Mouse (Mus musculus): ENCODE results near the gene Amh.

Amh gene

DNA sequence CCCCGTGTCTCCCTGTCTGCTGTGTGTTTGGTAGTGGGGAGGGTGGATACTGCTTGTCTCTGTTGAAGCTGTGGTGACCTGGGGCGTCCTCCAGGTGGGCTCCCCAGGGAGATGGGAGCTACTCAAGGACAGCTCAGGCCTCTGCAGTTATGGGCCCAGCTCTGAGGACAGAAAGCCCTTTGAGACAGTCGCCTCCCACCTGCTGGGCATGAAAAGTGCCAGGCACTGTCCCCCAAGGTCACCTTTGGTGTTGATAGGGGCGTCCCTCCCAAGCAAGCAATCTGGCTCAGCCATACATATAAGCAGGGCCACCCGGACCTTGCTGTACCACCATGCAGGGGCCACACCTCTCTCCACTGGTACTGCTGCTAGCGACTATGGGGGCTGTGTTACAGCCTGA is at the start of gene Amh:
TSS of gene Amh (plus strand) at position 328 of the 400 bp plus-strand sequence.
- no peak for DNase-seq

DNA sequence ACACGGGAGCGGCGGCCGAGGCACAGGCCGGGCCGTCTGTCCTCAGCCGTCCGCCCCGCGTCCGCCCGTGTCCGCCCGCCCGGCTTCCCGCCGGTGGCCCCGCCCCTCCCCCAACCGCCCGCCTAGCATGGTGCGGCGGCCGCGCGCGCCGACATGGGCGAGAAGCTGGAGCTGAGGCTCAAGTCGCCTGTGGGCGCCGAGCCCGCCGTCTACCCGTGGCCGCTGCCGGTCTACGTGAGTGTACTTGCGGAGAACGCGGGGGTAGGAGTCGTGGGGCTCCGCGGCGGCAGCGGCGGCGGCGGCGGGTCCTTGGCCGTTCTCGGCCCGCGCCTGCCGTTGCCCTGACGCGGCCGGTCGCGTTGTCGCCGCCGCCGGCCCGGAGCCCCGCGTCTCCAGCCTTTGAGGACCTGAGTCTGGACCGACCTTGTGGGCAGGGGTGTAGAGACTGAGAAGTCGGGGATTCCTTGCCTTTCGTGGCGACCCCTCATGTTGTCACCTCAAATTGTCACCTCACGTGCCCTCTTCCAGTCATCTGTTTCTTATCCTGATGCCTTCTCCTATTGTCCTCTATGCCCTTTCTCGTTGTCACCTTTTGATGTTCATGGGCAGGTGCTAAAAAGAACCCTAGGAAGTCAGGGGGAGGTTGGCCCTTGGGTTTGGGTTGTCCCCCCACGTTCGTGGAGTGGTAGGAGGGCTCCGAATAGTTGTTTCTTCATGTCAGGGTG is 49.6 kb upstream of the Amh start:
- no peak for DNase-seq

DNA sequence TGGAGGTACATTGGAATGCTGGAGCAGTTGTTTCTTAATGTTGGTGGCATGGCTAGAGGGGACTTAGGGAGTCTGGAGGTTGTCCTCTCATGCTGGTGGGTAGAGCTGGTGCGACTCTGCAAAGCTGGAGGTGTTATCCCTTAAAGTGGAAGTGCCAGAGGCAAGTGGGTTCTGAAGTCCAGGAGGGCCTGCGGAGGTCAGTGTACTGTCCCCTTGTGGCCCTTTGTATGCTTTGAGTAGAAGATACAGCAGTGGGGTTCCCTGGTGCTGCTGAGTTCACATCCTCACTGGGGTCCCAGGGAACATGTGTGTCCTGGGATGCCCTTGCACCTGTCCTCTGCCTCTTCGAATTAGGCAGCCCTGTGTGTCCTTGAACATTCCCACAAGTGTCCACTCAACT is 48.9 kb upstream of the Amh start:
- no peak for DNase-seq

DNA sequence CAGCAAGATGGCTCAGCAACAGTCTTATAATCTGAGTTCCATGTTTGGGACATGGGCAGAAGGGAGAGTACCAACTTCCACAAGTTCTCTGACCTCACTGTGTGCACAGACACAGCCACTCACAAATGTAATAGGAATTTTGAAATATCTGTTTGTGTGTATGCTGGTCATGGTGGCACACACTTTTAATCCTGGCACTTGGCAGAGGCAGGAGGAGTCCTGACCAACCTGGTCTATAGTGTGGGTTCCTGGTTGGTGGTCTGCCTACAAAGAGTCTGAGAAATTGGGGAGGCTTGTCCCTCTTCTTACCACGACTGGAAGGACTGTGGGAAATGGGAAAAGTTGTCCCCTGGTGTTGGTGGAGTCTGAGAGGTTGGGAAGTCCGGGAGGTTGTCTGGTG is 48.5 kb upstream of the Amh start:
- DNase-seq, result no peak

DNA sequence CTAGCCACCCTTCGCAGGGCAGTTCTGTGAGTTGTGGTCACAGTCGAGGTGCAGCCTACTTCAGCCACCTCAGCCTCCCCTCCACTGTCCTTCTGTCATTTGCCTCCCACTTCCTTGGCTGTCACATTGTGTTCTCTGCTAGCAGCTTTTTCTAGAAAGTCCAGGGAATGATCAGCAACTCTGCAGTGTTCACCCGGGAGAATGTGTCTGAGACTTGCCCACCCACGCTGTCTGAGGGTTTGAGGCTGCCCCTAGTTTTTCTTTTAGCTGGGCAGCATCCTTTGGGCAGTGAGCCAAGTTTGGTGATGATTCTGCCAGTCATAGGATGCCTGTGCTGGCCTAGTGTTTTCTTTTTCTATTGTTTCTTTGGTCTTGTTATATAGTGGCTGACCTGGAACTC is 48.1 kb upstream of the Amh start:
- DNase-seq, result peak; percentile 28 to 45

DNA sequence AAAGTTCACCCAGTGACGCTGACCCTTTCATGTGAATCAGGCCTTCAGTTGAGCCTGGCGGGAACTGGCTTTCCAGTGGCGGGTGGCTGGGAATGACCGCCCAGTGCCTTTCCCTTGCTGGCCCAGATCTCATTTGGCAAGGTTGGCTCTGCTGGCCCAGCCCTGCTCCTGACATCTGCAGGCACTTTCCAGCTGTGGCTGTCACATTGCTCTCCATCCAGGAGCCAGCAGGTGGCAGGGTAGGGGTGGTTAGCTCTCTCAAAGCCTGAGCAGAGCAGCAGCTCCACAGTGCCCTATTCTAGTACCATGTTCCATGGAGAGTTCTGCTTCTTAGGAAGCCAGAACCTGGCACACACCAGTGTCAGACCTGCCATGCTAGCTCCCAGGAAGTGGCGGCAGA is 47.3 kb upstream of the Amh start:
- peak; percentile 41 to 46 for DNase-seq

DNA sequence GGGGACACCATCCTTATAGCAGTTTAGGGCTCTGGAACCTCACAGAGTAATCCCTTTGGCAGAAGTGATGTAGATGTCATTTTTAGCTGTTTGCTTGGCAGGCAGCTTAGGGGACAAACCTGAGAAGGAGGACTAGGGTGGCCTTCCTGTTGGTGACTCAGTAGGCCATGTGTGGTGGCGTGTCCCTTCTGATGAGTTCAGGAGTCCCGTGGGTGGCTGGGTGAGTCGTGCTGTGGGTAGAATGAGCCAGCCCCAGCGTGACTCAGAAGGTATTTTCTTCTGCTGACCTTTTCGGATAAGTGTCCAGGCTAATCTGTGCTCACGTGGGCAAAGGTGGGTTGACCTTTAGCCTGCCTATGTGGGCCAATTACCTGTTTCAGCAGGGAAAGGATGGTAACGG is 46.4 kb upstream of the Amh start:
- peak; percentile 16 to 37 for DNase-seq

DNA sequence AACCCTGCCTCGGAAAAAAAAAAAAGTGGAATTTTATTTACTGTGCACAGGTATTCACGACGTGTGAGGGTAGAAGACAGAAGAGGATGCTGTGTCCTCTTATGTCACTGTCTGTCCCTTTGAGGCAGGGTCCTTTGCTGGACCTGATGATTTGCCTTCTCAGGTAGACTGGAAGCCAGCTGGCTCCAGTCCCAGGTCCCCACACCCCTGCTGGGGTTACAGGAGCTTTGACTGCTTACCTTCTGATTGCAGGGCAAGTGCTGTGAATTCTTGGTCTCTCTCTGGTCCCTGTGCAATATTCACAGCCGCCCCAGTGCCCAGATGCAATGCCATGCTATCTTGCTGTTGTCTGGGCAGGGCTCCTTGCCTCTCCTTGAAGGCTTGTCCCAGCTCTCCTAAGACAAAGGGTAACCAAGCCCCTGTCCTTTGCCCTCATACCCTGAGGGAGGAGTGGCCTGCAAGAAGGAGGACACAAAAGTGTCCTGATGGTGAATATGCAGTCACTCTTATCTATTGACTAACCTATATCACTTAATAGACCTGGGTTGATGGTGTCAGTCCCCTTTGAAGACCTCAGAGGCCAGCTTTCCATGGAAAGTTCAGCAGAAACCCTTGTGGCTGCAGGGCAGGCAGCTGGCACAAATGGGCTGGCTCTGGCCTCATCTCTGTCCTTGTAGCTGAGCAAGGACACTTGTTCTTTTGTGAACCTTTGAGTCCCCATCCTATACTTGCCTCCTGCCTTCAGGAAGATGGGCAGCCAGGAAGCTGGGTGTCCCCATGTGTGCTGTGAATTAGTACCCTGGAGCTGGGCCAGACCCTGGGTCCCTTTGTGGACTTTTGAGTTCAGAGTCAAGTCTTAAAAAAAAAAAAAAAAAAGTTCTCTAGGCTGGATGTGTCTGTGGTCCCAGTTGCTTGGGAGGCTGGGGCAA is 44.2 kb upstream of the Amh start:
- peak in 1 of 2 experiments; percentile 49 for DNase-seq

DNA sequence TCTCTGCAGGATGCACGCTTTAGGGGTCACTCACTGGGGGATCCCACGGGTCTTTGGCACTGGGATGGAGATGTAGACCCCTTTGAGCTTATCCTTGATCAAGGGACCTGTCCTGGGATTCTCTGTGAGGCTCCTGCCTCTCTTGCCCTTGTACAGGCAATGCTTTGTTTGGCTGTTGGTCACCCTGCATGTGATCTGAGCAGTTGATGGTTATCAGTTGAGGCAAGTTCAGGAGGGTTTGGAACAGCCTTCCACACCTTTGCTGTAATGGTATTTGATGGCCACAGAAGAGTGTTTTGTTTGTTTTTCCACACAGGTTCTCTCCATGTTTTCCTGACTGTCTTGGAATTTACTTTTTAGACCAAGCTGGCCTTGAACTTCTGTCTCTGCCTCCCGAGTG is 43.2 kb upstream of the Amh start:
- DNase-seq, result no peak

DNA sequence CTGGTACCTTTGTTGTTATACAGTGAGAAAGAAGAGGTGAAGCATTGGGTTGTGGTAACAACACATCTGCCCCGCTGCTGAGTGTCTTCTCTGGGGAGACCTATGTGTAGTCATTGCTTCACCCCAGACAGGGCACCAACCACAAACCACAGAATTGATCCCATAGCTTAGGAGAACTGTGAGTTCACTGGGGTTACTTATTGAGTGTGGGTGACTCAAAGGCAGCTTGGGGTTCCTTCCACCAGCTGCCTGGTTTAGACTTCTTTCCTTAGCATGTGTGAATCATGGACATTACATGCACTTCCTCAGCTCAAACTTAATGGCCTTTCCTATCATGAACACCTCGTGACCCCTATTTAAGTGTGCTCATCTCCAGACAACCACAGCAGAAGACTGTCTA is 41.5 kb upstream of the Amh start:
- DNase-seq, result no peak

DNA sequence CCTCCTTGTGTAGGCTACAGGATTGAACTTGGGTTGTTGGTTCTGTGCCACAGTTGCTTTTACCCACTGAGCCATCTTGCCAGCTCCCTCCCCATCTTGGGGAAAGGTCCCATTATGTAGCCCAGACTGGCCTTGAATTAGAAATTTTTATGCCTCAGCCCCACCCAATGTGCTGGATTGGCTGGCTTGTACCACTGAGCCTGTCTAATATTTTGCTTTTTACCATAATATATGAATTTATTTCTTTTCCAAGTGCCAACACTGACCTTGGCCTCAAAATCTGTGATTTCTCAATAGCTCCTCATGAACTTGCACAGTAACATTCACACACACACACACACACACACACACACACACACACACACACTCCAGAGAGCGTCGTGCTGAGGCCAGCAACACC is 39.3 kb upstream of the Amh start:
- no peak for DNase-seq

DNA sequence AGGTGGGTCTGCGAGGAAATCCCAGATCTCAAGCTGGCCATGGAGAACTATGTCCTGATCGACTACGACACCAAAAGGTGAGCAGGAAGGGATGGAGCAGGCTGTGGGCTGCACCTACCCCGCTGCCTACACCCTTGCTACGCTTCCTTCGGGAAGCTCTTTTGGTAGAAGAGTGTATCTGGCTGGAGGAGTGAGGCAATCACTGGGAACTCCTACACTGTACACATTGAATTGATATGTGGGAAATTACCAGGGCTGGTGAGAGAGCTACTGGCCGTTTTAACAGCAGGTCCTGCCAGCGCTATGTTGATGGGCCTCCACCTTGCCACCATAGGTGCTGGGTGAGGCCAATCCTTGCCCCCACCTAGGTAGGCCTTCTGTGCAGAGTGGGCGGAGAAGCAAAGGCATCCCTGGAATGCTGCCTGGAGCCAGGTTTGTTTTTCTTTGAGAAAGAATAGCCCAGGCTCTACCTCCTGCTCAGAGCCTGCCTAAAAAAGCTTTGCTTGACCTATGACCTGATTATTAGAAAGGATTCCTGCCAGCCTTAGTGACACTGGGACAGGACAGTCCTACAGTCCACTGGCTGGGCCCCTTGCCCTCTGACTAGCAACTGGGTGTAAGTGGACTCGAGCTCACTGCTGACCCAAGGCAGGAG is 38.8 kb upstream of the Amh start:
- DNase-seq, result peak in 1 of 2 experiments; percentile 33

DNA sequence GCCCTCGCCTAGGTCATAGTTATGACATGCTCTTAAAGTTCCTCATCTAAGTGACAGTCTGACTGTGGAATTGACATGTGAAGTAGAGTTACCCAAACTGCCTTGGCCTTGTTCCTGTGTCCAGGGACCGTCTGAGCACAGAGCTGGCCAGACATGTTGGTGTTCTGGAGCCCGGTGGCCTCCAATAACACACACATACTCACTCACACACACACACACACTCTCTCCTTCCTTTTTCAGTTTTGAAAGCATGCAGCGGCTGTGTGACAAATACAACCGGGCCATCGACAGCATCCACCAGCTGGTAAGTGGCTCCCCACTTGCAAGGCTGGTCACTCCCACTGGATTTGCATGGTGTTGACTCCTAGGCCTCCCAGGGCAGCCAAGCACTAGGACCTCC is 36.7 kb upstream of the Amh start:
- no peak for DNase-seq

DNA sequence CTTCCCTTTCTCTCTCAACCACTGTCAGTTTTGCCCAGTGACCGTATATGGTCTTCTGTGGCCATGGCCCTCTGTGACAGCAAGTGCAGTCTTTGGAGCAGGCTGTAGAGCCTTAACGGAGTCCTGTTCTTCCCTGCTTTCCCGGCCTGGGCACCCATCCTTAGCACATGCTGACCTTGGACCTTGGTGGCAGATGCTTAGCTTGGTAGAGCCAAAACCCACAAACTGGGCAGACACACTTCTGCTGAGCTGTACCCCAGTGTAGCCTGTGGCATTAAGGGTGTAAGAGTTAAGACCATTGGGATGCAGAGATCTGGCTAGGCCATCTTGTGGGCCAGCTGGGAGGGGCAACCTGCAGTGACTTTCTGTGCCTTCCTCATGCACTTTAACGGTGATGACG is 31.2 kb upstream of the Amh start:
- no peak for DNase-seq

DNA sequence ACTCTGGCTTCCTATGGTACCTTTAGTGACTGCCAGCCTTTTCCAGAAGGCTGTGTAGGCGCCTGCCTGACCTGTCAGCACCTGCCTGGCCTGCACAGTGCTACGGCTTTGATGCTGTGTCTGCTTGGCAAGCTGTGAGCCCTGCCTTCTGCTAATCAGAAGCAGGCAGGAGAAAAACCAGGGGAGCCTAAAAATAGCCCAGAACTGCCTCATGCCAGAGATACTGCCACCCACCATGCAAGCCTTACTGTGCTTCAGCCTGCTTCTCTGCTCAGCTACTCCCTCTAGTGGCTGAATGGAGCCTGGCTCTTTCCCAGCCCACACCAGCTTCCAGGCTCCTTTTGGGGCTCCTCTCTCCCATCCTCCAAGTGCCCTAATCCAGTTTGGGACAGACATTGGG is 30.5 kb upstream of the Amh start:
- peak; percentile 93 to 97 for DNase-seq

DNA sequence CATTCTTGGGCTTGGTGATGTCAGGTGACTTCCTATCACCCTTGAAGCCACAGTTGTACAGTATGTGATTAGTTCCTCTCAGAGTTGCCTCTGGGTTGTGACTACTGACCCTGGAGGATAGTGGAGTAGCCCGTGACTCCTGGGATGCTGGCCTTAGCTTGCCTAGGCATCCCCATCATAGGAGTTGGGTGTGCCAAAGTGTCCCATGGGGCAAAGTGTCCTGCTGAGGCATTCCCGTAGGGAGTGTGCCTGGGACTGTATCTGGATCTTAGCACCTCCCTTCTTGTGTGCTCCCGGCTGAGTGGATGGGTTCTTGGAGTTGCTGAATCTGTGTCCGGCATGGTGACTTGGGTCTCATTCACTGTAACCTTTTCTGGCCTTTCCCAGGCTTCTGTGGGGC is 30.1 kb upstream of the Amh start:
- DNase-seq, result no peak

DNA sequence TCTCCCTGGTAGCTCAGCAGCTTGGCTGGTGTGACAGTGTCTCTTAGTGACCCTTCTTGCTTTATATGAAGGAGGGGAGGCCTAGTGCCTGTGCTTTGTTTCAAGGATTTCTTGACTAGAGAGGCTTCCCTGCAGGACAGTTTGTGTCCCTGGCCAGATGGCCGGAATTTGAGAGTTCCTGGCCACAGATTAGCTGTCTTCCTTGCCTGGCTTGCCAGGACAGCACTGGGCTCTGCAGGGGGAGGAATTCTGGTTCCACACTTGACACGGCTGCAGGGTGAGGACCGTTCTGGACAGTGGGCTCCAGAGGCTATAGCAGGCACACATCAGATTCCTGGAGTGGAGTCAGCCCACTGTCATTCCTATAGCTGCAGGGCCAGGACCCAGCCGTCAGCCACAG is 29.3 kb upstream of the Amh start:
- peak; percentile 79 to 80 for DNase-seq

DNA sequence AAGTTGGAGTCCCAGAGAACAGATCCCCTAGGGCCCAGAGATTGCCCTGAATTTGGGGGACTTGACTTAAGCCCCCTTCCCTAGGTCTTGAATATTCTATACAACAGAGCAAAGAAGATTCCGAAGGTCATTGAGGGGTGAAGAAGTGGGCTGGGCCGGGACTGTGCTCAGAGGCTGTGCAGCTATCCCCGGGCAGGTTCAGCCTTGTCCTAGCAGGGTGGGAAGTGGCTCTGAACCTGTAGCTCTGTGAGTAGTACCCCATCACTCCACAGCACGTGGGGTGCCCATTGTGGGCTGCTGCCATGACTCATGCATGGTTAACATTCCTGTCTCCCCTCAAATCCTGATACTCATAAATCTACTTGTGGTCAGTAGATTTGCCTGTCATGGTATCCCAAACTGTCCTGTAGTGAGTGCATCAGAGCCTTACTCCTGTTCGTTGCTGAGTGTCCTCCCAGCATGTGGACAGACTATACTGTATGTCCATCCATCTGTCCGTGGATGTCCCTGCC is 28.6 kb upstream of the Amh start:
- no peak for DNase-seq

DNA sequence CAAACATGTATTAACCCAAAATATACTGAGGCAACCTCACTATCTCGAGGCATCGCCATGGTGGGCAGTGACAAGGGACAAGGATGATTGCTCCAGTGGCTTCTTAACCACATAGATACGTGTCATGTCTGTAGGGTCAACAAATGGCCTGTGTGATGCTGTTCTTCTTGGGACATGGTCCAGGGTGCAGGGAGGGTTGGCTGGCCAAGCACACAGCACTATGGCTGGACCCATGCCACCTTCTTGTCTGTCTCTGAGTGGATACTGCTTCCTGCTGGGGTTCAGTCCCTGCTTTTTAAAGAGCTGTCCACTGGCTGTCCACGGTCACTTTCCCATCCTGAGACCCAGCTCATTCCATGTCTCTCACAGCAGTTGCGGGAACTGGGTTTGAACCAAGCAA is 27.9 kb upstream of the Amh start:
- peak; percentile 60 for DNase-seq

DNA sequence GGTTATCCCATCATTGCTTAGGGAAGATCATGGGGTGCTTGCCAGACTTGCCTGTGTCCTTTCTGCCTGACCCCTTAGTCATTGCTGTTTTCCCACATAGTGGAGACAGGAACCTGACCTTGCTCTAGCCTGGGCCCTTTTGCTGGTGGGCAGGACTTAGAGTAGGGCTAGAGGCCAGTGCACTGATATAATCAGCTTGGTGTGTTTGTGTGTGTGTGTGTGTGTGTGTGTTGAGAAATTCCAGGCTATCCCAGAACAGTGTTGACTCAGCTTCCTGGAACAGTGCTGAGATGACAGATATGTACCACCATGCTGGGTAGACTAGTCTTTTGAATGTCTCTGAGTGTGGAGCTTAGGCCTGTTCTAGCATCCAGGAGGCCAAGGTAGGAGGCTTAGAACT is 25.5 kb upstream of the Amh start:
- DNase-seq, result no peak

DNA sequence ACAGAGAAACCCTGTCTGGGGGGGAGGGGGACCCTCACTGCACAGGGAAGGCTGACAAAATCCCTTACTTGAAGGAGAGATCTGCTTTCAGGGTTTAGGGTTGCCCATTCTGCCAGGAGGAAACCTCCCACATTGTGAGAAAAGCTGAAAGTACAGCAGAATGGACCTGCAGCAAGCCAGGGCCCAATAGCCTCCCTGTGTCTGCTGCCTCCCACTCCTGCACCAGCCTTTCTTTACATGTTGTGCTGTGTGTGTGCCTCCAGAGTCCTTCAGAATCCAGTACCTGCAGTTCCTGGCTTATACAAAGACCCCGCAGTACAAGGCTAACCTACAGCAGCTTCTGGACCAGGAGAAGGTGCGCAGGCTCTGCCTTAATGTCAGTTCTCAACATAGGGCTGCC is 20.7 kb upstream of the Amh start:
- no peak for DNase-seq

DNA sequence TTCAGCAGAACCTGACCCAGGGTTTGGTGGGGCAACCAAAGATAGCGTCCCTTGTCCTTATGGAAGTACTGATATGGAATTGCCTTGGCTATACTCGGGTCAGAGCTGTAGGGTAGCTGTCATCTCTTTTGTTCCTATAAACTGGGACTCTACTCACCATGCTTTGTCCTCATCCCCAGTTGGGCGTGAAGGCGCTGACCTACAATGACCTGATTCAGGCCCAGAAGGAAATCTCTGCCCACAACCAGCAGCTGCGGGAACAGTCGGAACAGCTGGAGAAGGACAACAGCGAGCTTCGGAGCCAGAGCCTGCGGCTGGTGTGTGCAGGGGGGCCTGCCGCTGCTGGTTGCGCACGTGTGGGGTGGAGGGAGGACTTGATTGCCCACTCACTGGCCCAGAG is 20.2 kb upstream of the Amh start:
- no peak for DNase-seq

DNA sequence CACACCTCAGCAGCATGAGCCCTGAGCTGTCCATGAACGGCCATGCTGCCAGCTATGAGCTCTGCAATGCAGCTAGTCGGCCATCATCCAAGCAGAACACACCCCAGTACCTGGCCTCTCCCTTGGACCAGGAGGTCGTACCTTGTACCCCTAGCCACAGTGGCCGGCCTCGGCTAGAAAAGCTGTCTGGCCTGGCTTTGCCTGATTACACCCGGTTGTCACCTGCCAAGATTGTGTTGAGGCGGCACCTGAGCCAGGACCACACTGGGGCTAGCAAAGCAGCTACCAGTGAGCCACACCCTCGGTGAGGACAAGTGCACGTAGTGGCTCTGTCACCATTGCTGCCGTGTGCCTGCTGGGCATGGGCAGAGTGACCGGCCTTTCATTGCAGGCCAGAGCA is 19.1 kb upstream of the Amh start:
- DNase-seq, result no peak

DNA sequence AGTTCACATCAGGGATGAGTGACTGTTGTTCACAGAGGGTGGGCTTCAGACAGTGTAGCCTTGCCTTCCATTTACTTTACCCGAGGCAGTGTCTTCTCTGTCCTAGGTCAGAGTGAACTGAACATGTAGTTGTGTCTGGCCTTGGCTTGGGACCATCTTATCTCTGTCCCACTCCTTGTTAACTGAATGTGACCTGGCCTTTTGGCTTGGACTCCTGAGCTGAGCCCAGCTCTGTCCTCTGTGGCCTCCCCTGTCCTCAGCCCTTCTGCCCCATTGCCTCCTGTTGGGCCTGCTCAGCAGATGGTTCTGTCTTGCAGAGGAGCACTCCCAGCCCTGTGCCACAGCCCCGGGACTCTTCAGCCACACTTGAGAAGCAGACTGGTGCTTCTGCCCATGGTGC is 17.5 kb upstream of the Amh start:
- DNase-seq, result no peak
